Mouse (Mus musculus) kidney, embryonic 14.5 days (tissue): ENCODE measurements around the gene Robo1. TPM values are rescaled to one million over a fixed set of nuclear protein-coding genes. Genes with fewer than 3 reads are reported as not detected.

Experiments used
- ATAC-seq: fragments of 200-750 bp; cut with Nextera tagmentation; 2 replicates; pipeline ENCODE4 v1.8.0; 2017; ENCODE audit warnings: moderate number of reproducible peaks, mild to moderate bottlenecking, moderate TSS enrichment, moderate library complexity; ENCODE audit not compliant: low FRiP score, low TSS enrichment
- H3K27ac ChIP-seq: fragments of 300-500 bp; sonication (generic); 2 replicates; pipeline ENCODE4 v1.5.1; 2014; ENCODE audit warnings: low read depth, mild to moderate bottlenecking, low read length, moderate library complexity, mixed read lengths
- H3K27me3 ChIP-seq: fragments of 300-500 bp; sonication (generic); 2 replicates; pipeline ENCODE4 v1.6.1; 2014; ENCODE audit warnings: mild to moderate bottlenecking, low read length; ENCODE audit not compliant: control insufficient read depth, insufficient read depth
- H3K36me3 ChIP-seq: fragments of 300-500 bp; sonication (generic); 2 replicates; pipeline ENCODE4 v1.6.1; 2014; ENCODE audit warnings: low read length, mixed read lengths; ENCODE audit not compliant: control insufficient read depth, insufficient read depth
- H3K4me1 ChIP-seq: fragments of 300-500 bp; sonication (generic); 2 replicates; pipeline ENCODE4 v1.6.1; 2014; ENCODE audit warnings: low read length, mixed read lengths; ENCODE audit not compliant: control insufficient read depth, insufficient read depth
- H3K4me2 ChIP-seq: fragments of 300-500 bp; sonication (generic); replicated peaks from 2 replicates; pipeline ENCODE4 v1.6.1; 2014; ENCODE audit warnings: low read depth, mild to moderate bottlenecking, low read length
- H3K4me3 ChIP-seq: fragments of 300-500 bp; sonication (generic); 2 replicates; pipeline ENCODE4 v1.5.1; 2014; ENCODE audit warnings: mild to moderate bottlenecking, low read length
- H3K9ac ChIP-seq: fragments of 300-500 bp; sonication (generic); 2 replicates; pipeline ENCODE4 v1.6.1; 2014; ENCODE audit warnings: low read depth, mild to moderate bottlenecking, low read length, moderate library complexity
- H3K9me3 ChIP-seq: fragments of 300-500 bp; sonication (generic); 2 replicates; pipeline ENCODE4 v1.6.1; 2016; ENCODE audit warnings: low read length; ENCODE audit not compliant: control insufficient read depth
- WGBS: fragments of 180-500 bp; shearing (Covaris S2); extraction: QIAGEN DNeasy Blood & Tissue Kit; methylation state at CpG from one replicate; pipeline ENCODE4 v1.1.7; 2014; 5-methylcytosine and 5-hydroxymethylcytosine counted together
- polyA plus RNA-seq: library from polyadenylated mRNA; unstranded; fragments of >200 nt; fragmentation: Nextera tagmentation; extraction: Ambion mirVana; gene quantifications from 2 replicates; pipeline ENCODE4 v1.2.1, GENCODE M21; 2014

Robo1 gene
- polyA plus RNA-seq, 1 experiment from 2014 or later: 38.7 TPM

GRCm38 (mm10) chr16:72356515-72357357, 48.6 kb downstream of the Robo1 start:
- H3K9ac ChIP-seq: no peak overlapping the region
- 81% methylated on average over 2 of the region's 2 CpGs for WGBS
- no peak overlapping the region for H3K4me3 ChIP-seq
- H3K9me3 ChIP-seq: no peaks in the 10 kb centered on the region
- H3K27me3 ChIP-seq: no peaks in the 10 kb centered on the region
- no peaks in the 10 kb centered on the region for H3K36me3 ChIP-seq
- H3K27ac ChIP-seq: no peak overlapping the region
- ATAC-seq: no peak
- H3K4me1 ChIP-seq: no peaks in the 10 kb centered on the region
- H3K4me2 ChIP-seq: no peak overlapping the region

GRCm38 (mm10) chr16:72376896-72377295, 68.8 kb downstream of the Robo1 start:
- Histone ChIP-seq H3K27me3 (no peaks in the 10 kb centered on the region), H3K9ac (no peak overlapping the region), H3K9me3 (no peaks in the 10 kb centered on the region), H3K36me3 (no peaks in the 10 kb centered on the region), H3K4me1 (no peaks in the 10 kb centered on the region), H3K4me3 (no peak overlapping the region), H3K4me2 (no peak overlapping the region), H3K27ac (no peak overlapping the region)
- no peak for ATAC-seq
- 76% methylated on average over 5 of the region's 5 CpGs for WGBS

- H3K36me3 ChIP-seq: no peaks in the 10 kb centered on the region
- H3K9ac ChIP-seq: no peak overlapping the region
- no peaks in the 10 kb centered on the region for H3K4me1 ChIP-seq
- ATAC-seq: no peak
- no peak overlapping the region for H3K4me3 ChIP-seq
- no peak overlapping the region for H3K27ac ChIP-seq
- H3K4me2 ChIP-seq: no peak overlapping the region
- WGBS: 92% methylated on average over 6 of the region's 6 CpGs
- H3K9me3 ChIP-seq: no peaks in the 10 kb centered on the region
- no peaks in the 10 kb centered on the region for H3K27me3 ChIP-seq
Observed at GRCm38 (mm10) chr16:72381819-72382218, 73.7 kb downstream of the Robo1 start.

- no peak for ATAC-seq
- no peaks in the 10 kb centered on the region for H3K4me1 ChIP-seq
- no peak overlapping the region for H3K9ac ChIP-seq
- H3K4me3 ChIP-seq: no peak overlapping the region
- 70% methylated on average over 1 of the region's 1 CpGs for WGBS
- no peak overlapping the region for H3K4me2 ChIP-seq
- H3K36me3 ChIP-seq: no peaks in the 10 kb centered on the region
- H3K27ac ChIP-seq: no peak overlapping the region
- no peaks in the 10 kb centered on the region for H3K9me3 ChIP-seq
- H3K27me3 ChIP-seq: no peaks in the 10 kb centered on the region
Observed at GRCm38 (mm10) chr16:72383566-72383965, 75.5 kb downstream of the Robo1 start.

- no peak overlapping the region for H3K4me3 ChIP-seq
- no peaks in the 10 kb centered on the region for H3K36me3 ChIP-seq
- no peaks in the 10 kb centered on the region for H3K9me3 ChIP-seq
- WGBS: 66% methylated on average over 3 of the region's 3 CpGs
- no peaks in the 10 kb centered on the region for H3K27me3 ChIP-seq
- ATAC-seq: no peak
- no peak overlapping the region for H3K4me2 ChIP-seq
- H3K9ac ChIP-seq: no peak overlapping the region
- H3K27ac ChIP-seq: no peak overlapping the region
- no peaks in the 10 kb centered on the region for H3K4me1 ChIP-seq
Observed at GRCm38 (mm10) chr16:72393512-72393911, 85.4 kb downstream of the Robo1 start.

GRCm38 (mm10) chr16:72398811-72399210, 90.7 kb downstream of the Robo1 start:
- WGBS: 53% methylated on average over 5 of the region's 5 CpGs
- no peak for ATAC-seq
- no peak overlapping the region for H3K4me3 ChIP-seq

GRCm38 (mm10) chr16:72402381-72402780, 94.3 kb downstream of the Robo1 start:
- Histone ChIP-seq H3K4me1 (no peaks in the 10 kb centered on the region), H3K27ac (no peak overlapping the region), H3K27me3 (no peaks in the 10 kb centered on the region), H3K4me2 (no peak overlapping the region), H3K9ac (no peak overlapping the region), H3K4me3 (no peak overlapping the region), H3K9me3 (no peaks in the 10 kb centered on the region), H3K36me3 (no peaks in the 10 kb centered on the region)
- 47% methylated on average over 9 of the region's 9 CpGs for WGBS
- no peak for ATAC-seq

More at GRCm38 (mm10) chr16:72398811-72399210, 90.7 kb downstream of the Robo1 start:
- Histone ChIP-seq H3K4me2 (no peak overlapping the region), H3K9me3 (no peaks in the 10 kb centered on the region), H3K27ac (no peak overlapping the region), H3K27me3 (no peaks in the 10 kb centered on the region), H3K36me3 (no peaks in the 10 kb centered on the region), H3K4me1 (no peaks in the 10 kb centered on the region), H3K9ac (no peak overlapping the region)

GRCm38 (mm10) chr16:72409820-72410219, 101.7 kb downstream of the Robo1 start:
- Histone ChIP-seq H3K36me3 (no peaks in the 10 kb centered on the region), H3K9me3 (no peaks in the 10 kb centered on the region), H3K27me3 (no peaks in the 10 kb centered on the region), H3K9ac (no peak overlapping the region), H3K4me3 (no peak overlapping the region), H3K27ac (no peak overlapping the region), H3K4me1 (peaks cover 3% of the 10 kb centered on the region; the same call in 1 of the 2 replicates), H3K4me2 (no peak overlapping the region)
- ATAC-seq: no peak
- 39% methylated on average over 1 of the region's 1 CpGs for WGBS

- Histone ChIP-seq H3K4me3 (no peak overlapping the region), H3K4me2 (no peak overlapping the region), H3K9ac (no peak overlapping the region), H3K27me3 (no peaks in the 10 kb centered on the region), H3K27ac (no peak overlapping the region), H3K36me3 (no peaks in the 10 kb centered on the region), H3K4me1 (peaks cover 3% of the 10 kb centered on the region; the same call in 1 of the 2 replicates), H3K9me3 (no peaks in the 10 kb centered on the region)
- ATAC-seq: peak; percentile 69
- WGBS: 25% methylated on average over 5 of the region's 5 CpGs
Observed at GRCm38 (mm10) chr16:72411669-72412270, 103.7 kb downstream of the Robo1 start.
